Mouse (Mus musculus) cerebellum, adult 2 months (tissue): ENCODE measurements around the gene Catsperz. TPM values are rescaled to one million over a fixed set of nuclear protein-coding genes. Genes with fewer than 3 reads are reported as not detected.

Source experiments
- DNase-seq, 2 experiments: peaks; one replicate each; pipeline ENCODE4 v3.0.0; 2021
- H3K27ac ChIP-seq: fragments of 200-500 bp; 2 replicates; pipeline ENCODE4 v1.5.1; 2012; ENCODE audit warnings: low read length, control low read depth, inconsistent platforms; ENCODE audit not compliant: insufficient read depth
- H3K27me3 ChIP-seq: fragments of 200-500 bp; 2 replicates; pipeline ENCODE4 v1.6.1; 2012; ENCODE audit warnings: inconsistent platforms, mild to moderate bottlenecking, low read length, moderate library complexity; ENCODE audit not compliant: control insufficient read depth, insufficient read depth
- H3K4me1 ChIP-seq: fragments of 200-500 bp; 2 replicates; pipeline ENCODE4 v1.6.1; 2011; ENCODE audit warnings: low read length; ENCODE audit not compliant: control insufficient read depth, insufficient read depth
- H3K4me3 ChIP-seq: fragments of 200-500 bp; replicated peaks from 2 replicates; pipeline ENCODE3; 2011; ENCODE audit warnings: mild to moderate bottlenecking, low read depth, low read length, control low read depth; ENCODE audit not compliant: insufficient read depth
- CTCF ChIP-seq: fragments of 200-500 bp; IDR thresholded peaks from 2 replicates; pipeline ENCODE4 v1.5.1; 2011; ENCODE audit warnings: low read depth, mild to moderate bottlenecking, control low read depth, low read length, moderate library complexity, borderline replicate concordance; ENCODE audit not compliant: insufficient read depth
- POLR2A ChIP-seq: fragments of 200-500 bp; IDR thresholded peaks from 2 replicates; pipeline ENCODE4 v1.6.1; 2011; ENCODE audit warnings: low read length, control low read depth, borderline replicate concordance; ENCODE audit not compliant: insufficient read depth
- whole genome bisulfite sequencing: fragments of 180-500 bp; shearing (Covaris S2); methylation state at CpG from one replicate; pipeline ENCODE4 v1.1.7; 2018; 5-methylcytosine and 5-hydroxymethylcytosine counted together
- polyA plus RNA-seq: library from polyadenylated mRNA; depleted of rRNA; stranded (reverse); fragments of >200 nt; gene quantifications from 2 replicates; pipeline ENCODE4 v1.2.3, GENCODE M21; 2012

Catsperz gene
- polyA plus RNA-seq, 1 experiment, result 2.8 TPM

- Histone ChIP-seq H3K4me3 (peak overlapping the region; percentile 83), H3K4me1 (peaks cover 29% of the 10 kb centered on the region), H3K27me3 (no peaks in the 10 kb centered on the region), H3K27ac (peak overlapping the region; percentile 67)
- 20% methylated on average over 5 of the region's 5 CpGs for whole genome bisulfite sequencing
- no peak for DNase-seq
- TF ChIP-seq POLR2A (no peak), CTCF (no peak)
Observed at GRCm38 (mm10) chr19:6942764-6943163, 17.6 kb upstream of the Catsperz start.

GRCm38 (mm10) chr19:6942249-6942691 is 17.1 kb upstream of the Catsperz start, which contains the start of gene Gpr137:
Gene Gpr137 (minus strand): TSS chr19:6942480.
- DNase-seq, result peak; percentile 94 to 96
- peak within 1 kb of the TSS; percentile 83 for H3K4me3 ChIP-seq
- H3K27ac ChIP-seq, result peak within 1 kb of the TSS; percentile 67
- H3K4me1 ChIP-seq, result peaks cover 29% of the 10 kb centered on the region
- H3K27me3 ChIP-seq, result no peaks in the 10 kb centered on the region
- 1% methylated on average over 27 of the region's 27 CpGs for WGBS
- TF ChIP-seq CTCF (no peak), POLR2A (peak; percentile 66)

- no peak for TF ChIP-seq CTCF
- TF ChIP-seq POLR2A, result peak; percentile 71; the same call in 1 of the 2 replicates
- Histone ChIP-seq H3K27me3 (no peaks in the 10 kb centered on the region), H3K27ac (peak within 1 kb of the TSS; percentile 71), H3K4me1 (peaks cover 29% of the 10 kb centered on the region), H3K4me3 (peak within 1 kb of the TSS; percentile 83)
- WGBS, result under 1% methylated on average over 83 of the region's 83 CpGs
- DNase-seq, result peak; percentile 90 to 97
Observed at GRCm38 (mm10) chr19:6941372-6942248, 16.4 kb upstream of the Catsperz start, which contains the start of gene Bad. Gene Bad (plus strand): TSS chr19:6941861.

- Histone ChIP-seq H3K4me3 (peak overlapping the region; percentile 83), H3K4me1 (peaks cover 29% of the 10 kb centered on the region), H3K27ac (peak overlapping the region; percentile 71), H3K27me3 (no peaks in the 10 kb centered on the region)
- DNase-seq, result peak; percentile 45 to 52
- TF ChIP-seq CTCF (no peak), POLR2A (no peak)
- WGBS, result 15% methylated on average over 29 of the region's 29 CpGs
Observed at GRCm38 (mm10) chr19:6940396-6941351, 15.5 kb upstream of the Catsperz start.

- TF ChIP-seq CTCF (no peak), POLR2A (no peak)
- Histone ChIP-seq H3K27ac (peak overlapping the region; percentile 13; the same call in 1 of the 2 replicates), H3K27me3 (no peaks in the 10 kb centered on the region), H3K4me3 (peak overlapping the region; percentile 8), H3K4me1 (peaks cover 32% of the 10 kb centered on the region)
- DNase-seq, result peak in 1 of 2 experiments; percentile 49
- WGBS, result 50% methylated on average over 20 of the region's 20 CpGs
Observed at GRCm38 (mm10) chr19:6939106-6940002, 14.2 kb upstream of the Catsperz start.

- peak overlapping the region; percentile 77 for H3K27ac ChIP-seq
- TF ChIP-seq POLR2A, result no peak
- no peak for TF ChIP-seq CTCF
- WGBS, result 16% methylated on average over 16 of the region's 16 CpGs
- H3K27me3 ChIP-seq, result no peaks in the 10 kb centered on the region
- H3K4me1 ChIP-seq, result peaks cover 34% of the 10 kb centered on the region
- peak overlapping the region; percentile 8 for H3K4me3 ChIP-seq
- DNase-seq, result peak; percentile 76 to 80
Observed at GRCm38 (mm10) chr19:6937541-6938465, 12.6 kb upstream of the Catsperz start.
